Mouse (Mus musculus): Measurements from ENCODE around the gene Pars2. TPM values are rescaled to one million over a fixed set of nuclear protein-coding genes. Genes with fewer than 3 reads are reported as not detected.
A peak's percentile ranks its signal among the peaks of the same experiment; 100 is the strongest.

Gene Pars2
- 9.9 and 13.7 TPM in 2 replicates for polyA plus RNA-seq (2012; rRNA removed)

GRCm38 (mm10) chr4:106650833-106651527, at the start of gene Pars2:
TSS of gene Pars2 (plus strand) at chr4:106651069.
- no peak for TF ChIP-seq CTCF (IDR thresholded peaks at IDR 0.05; ENCODE audit: borderline replicate concordance, extremely low read depth, insufficient read depth, insufficient read length)
- TF ChIP-seq POLR2A (IDR thresholded peaks at IDR 0.05; ENCODE audit: borderline replicate concordance, extremely low read depth, insufficient read depth, insufficient read length, poor library complexity, severe bottlenecking): peak; percentile 62; the same call in 1 of the 2 replicates
- peak; percentile 99 for DNase-seq (ENCODE audit: low read depth)

- peak; percentile 82 for DNase-seq (ENCODE audit: low read depth)
Measured at GRCm38 (mm10) chr4:106606639-106607554, 44.0 kb upstream of the Pars2 start.

GRCm38 (mm10) chr4:106607905-106608304, 43.0 kb upstream of the Pars2 start:
- TF ChIP-seq POLR2A (IDR thresholded peaks at IDR 0.05; ENCODE audit: borderline replicate concordance, extremely low read depth, insufficient read depth, insufficient read length, poor library complexity, severe bottlenecking) (no peak), CTCF (IDR thresholded peaks at IDR 0.05; ENCODE audit: borderline replicate concordance, extremely low read depth, insufficient read depth, insufficient read length) (no peak)
- no peak for DNase-seq (ENCODE audit: low read depth)

More at GRCm38 (mm10) chr4:106606639-106607554, 44.0 kb upstream of the Pars2 start:
- TF ChIP-seq POLR2A (IDR thresholded peaks at IDR 0.05; ENCODE audit: borderline replicate concordance, extremely low read depth, insufficient read depth, insufficient read length, poor library complexity, severe bottlenecking) (no peak), CTCF (IDR thresholded peaks at IDR 0.05; ENCODE audit: borderline replicate concordance, extremely low read depth, insufficient read depth, insufficient read length) (no peak)

- no peak for TF ChIP-seq CTCF (IDR thresholded peaks at IDR 0.05; ENCODE audit: borderline replicate concordance, extremely low read depth, insufficient read depth, insufficient read length)
- no peak for TF ChIP-seq POLR2A (IDR thresholded peaks at IDR 0.05; ENCODE audit: borderline replicate concordance, extremely low read depth, insufficient read depth, insufficient read length, poor library complexity, severe bottlenecking)
- no peak for DNase-seq (ENCODE audit: low read depth)
Measured at GRCm38 (mm10) chr4:106613105-106613504, 37.8 kb upstream of the Pars2 start.

- TF ChIP-seq CTCF (IDR thresholded peaks at IDR 0.05; ENCODE audit: borderline replicate concordance, extremely low read depth, insufficient read depth, insufficient read length) (no peak), POLR2A (IDR thresholded peaks at IDR 0.05; ENCODE audit: borderline replicate concordance, extremely low read depth, insufficient read depth, insufficient read length, poor library complexity, severe bottlenecking) (no peak)
- no peak for DNase-seq (ENCODE audit: low read depth)
Measured at GRCm38 (mm10) chr4:106613560-106613959, 37.3 kb upstream of the Pars2 start.

- TF ChIP-seq POLR2A (IDR thresholded peaks at IDR 0.05; ENCODE audit: borderline replicate concordance, extremely low read depth, insufficient read depth, insufficient read length, poor library complexity, severe bottlenecking) (no peak), CTCF (IDR thresholded peaks at IDR 0.05; ENCODE audit: borderline replicate concordance, extremely low read depth, insufficient read depth, insufficient read length) (peak; percentile 97)
- peak; percentile 76 for DNase-seq (ENCODE audit: low read depth)
Measured at GRCm38 (mm10) chr4:106614180-106614797, 36.6 kb upstream of the Pars2 start.

- TF ChIP-seq POLR2A (IDR thresholded peaks at IDR 0.05; ENCODE audit: borderline replicate concordance, extremely low read depth, insufficient read depth, insufficient read length, poor library complexity, severe bottlenecking): no peak
- TF ChIP-seq CTCF (IDR thresholded peaks at IDR 0.05; ENCODE audit: borderline replicate concordance, extremely low read depth, insufficient read depth, insufficient read length): no peak
- no peak for DNase-seq (ENCODE audit: low read depth)
Measured at GRCm38 (mm10) chr4:106614881-106615280, 36.0 kb upstream of the Pars2 start.

- TF ChIP-seq POLR2A (IDR thresholded peaks at IDR 0.05; ENCODE audit: borderline replicate concordance, extremely low read depth, insufficient read depth, insufficient read length, poor library complexity, severe bottlenecking) (no peak), CTCF (IDR thresholded peaks at IDR 0.05; ENCODE audit: borderline replicate concordance, extremely low read depth, insufficient read depth, insufficient read length) (no peak)
Measured at GRCm38 (mm10) chr4:106615637-106616036, 35.2 kb upstream of the Pars2 start.

GRCm38 (mm10) chr4:106617056-106617455, 33.8 kb upstream of the Pars2 start, which contains the start of gene Lexm:
TSS of gene Lexm (minus strand) at chr4:106617241.
- TF ChIP-seq CTCF (IDR thresholded peaks at IDR 0.05; ENCODE audit: borderline replicate concordance, extremely low read depth, insufficient read depth, insufficient read length) (no peak), POLR2A (IDR thresholded peaks at IDR 0.05; ENCODE audit: borderline replicate concordance, extremely low read depth, insufficient read depth, insufficient read length, poor library complexity, severe bottlenecking) (no peak)
- no peak for DNase-seq (ENCODE audit: low read depth)

More at GRCm38 (mm10) chr4:106615637-106616036, 35.2 kb upstream of the Pars2 start:
- DNase-seq (ENCODE audit: low read depth): no peak

GRCm38 (mm10) chr4:106618898-106619297, 32.0 kb upstream of the Pars2 start:
- TF ChIP-seq POLR2A (IDR thresholded peaks at IDR 0.05; ENCODE audit: borderline replicate concordance, extremely low read depth, insufficient read depth, insufficient read length, poor library complexity, severe bottlenecking) (no peak), CTCF (IDR thresholded peaks at IDR 0.05; ENCODE audit: borderline replicate concordance, extremely low read depth, insufficient read depth, insufficient read length) (no peak)
- no peak for DNase-seq (ENCODE audit: low read depth)

GRCm38 (mm10) chr4:106621428-106621827, 29.4 kb upstream of the Pars2 start:
- TF ChIP-seq CTCF (IDR thresholded peaks at IDR 0.05; ENCODE audit: borderline replicate concordance, extremely low read depth, insufficient read depth, insufficient read length): no peak
- no peak for TF ChIP-seq POLR2A (IDR thresholded peaks at IDR 0.05; ENCODE audit: borderline replicate concordance, extremely low read depth, insufficient read depth, insufficient read length, poor library complexity, severe bottlenecking)
- DNase-seq (ENCODE audit: low read depth): no peak

Measured in brain, embryonic 14.5 days (tissue).